Mouse (Mus musculus) brain, embryonic 14.5 days (tissue): Measurements from ENCODE around the gene Unc13c.

Experiments
- CTCF ChIP-seq: fragments of 200-500 bp; IDR thresholded peaks from 2 replicates; pipeline ENCODE4 v1.5.1; 2012; ENCODE audit warnings: inconsistent platforms, mild to moderate bottlenecking, moderate library complexity, borderline replicate concordance; ENCODE audit not compliant: insufficient read depth, insufficient read length; ENCODE audit errors: extremely low read depth
- POLR2A ChIP-seq: fragments of 200-500 bp; IDR thresholded peaks from 2 replicates; pipeline ENCODE4 v1.6.1; 2012; ENCODE audit warnings: mild to moderate bottlenecking, inconsistent platforms, borderline replicate concordance; ENCODE audit not compliant: poor library complexity, insufficient read depth, insufficient read length, severe bottlenecking; ENCODE audit errors: extremely low read depth

DNA sequence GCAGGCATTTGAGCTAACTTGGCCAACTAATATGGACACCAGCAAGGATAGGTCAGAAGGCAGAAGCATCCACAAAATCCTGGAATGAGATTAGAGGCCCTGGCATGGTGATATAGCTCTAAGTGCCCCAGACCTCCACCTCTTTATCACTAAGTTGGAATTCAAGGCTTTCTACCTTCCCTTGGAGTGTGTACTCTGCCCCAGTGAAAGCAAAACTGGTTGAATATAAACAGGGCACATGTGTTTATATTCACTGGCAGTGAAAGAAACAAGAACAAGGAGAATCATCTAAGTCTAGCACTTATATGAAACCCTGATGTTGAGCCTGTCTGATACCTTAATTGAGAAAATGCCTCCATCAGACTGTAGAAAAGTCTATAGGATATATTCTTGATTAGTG lies 19.3 kb upstream of the Unc13c start:
- TF ChIP-seq POLR2A (no peak), CTCF (no peak)
